Mouse (Mus musculus) CD4-positive, CD25-positive, alpha-beta regulatory T cell, adult 4 months (primary cell): Measurements from ENCODE around the gene Snrnp35. TPM values are rescaled to one million over a fixed set of nuclear protein-coding genes. Genes with fewer than 3 reads are reported as not detected.
A peak's percentile ranks its signal among the peaks of the same experiment; 100 is the strongest.

Experiments
- ATAC-seq: one replicate; pipeline ENCODE4 v1.8.0; 2017
- polyA plus RNA-seq, 2 experiments: library from polyadenylated mRNA; unstranded; fragments of 100-300 nt; shearing (Covaris generic); gene quantifications; one replicate each; pipeline ENCODE4 v1.2.1; 2017

Gene Snrnp35
- polyA plus RNA-seq, 2 experiments from 2014 or later = 4.7 to 14.2 TPM

- no peak for ATAC-seq
Measured at GRCm38 (mm10) chr5:124503742-124504141, 20.8 kb downstream of the Snrnp35 start.

GRCm38 (mm10) chr5:124505235-124505634, 22.3 kb downstream of the Snrnp35 start:
- no peak for ATAC-seq

- no peak for ATAC-seq
Measured at GRCm38 (mm10) chr5:124506731-124507359, 23.9 kb downstream of the Snrnp35 start.

GRCm38 (mm10) chr5:124509200-124509599, 26.3 kb downstream of the Snrnp35 start:
- no peak for ATAC-seq

- no peak for ATAC-seq
Measured at GRCm38 (mm10) chr5:124509742-124510237, 26.9 kb downstream of the Snrnp35 start.

GRCm38 (mm10) chr5:124510536-124511050, 27.7 kb downstream of the Snrnp35 start:
- ATAC-seq = no peak

GRCm38 (mm10) chr5:124515789-124516188, 32.9 kb downstream of the Snrnp35 start:
- no peak for ATAC-seq

GRCm38 (mm10) chr5:124518648-124519047, 35.7 kb downstream of the Snrnp35 start:
- no peak for ATAC-seq

- no peak for ATAC-seq
Measured at GRCm38 (mm10) chr5:124521588-124521987, 38.7 kb downstream of the Snrnp35 start.

GRCm38 (mm10) chr5:124523032-124523431, 40.1 kb downstream of the Snrnp35 start:
- ATAC-seq = no peak

- ATAC-seq = no peak
Measured at GRCm38 (mm10) chr5:124524943-124525342, 42.0 kb downstream of the Snrnp35 start.

GRCm38 (mm10) chr5:124528351-124528750, 45.4 kb downstream of the Snrnp35 start:
- no peak for ATAC-seq

- ATAC-seq = no peak
Measured at GRCm38 (mm10) chr5:124528791-124529190, 45.9 kb downstream of the Snrnp35 start.

GRCm38 (mm10) chr5:124529191-124529651, 46.3 kb downstream of the Snrnp35 start:
- no peak for ATAC-seq

GRCm38 (mm10) chr5:124529697-124530096, 46.8 kb downstream of the Snrnp35 start:
- ATAC-seq = no peak

- peak; percentile 87 for ATAC-seq
Measured at GRCm38 (mm10) chr5:124530655-124531582, 48.0 kb downstream of the Snrnp35 start, which contains the start of gene Rilpl1. Gene Rilpl1, minus strand, starts transcription at chr5:124531391.

GRCm38 (mm10) chr5:124531583-124531930, 48.6 kb downstream of the Snrnp35 start:
- ATAC-seq = no peak

GRCm38 (mm10) chr5:124532451-124532850, 49.5 kb downstream of the Snrnp35 start:
- no peak for ATAC-seq

GRCm38 (mm10) chr5:124535016-124535415, 52.1 kb downstream of the Snrnp35 start:
- ATAC-seq = no peak

- no peak for ATAC-seq
Measured at GRCm38 (mm10) chr5:124536776-124537175, 53.8 kb downstream of the Snrnp35 start.

GRCm38 (mm10) chr5:124538813-124539792, 56.2 kb downstream of the Snrnp35 start:
- ATAC-seq = peak; percentile 35

GRCm38 (mm10) chr5:124539905-124540304, 57.0 kb downstream of the Snrnp35 start:
- ATAC-seq = no peak
